Mouse (Mus musculus) neural tube, embryonic 15.5 days (tissue): Measurements from ENCODE around the gene Pakap. TPM values are rescaled to one million over a fixed set of nuclear protein-coding genes. Genes with fewer than 3 reads are reported as not detected.
A peak's percentile ranks its signal among the peaks of the same experiment; 100 is the strongest.

Experiments used
- ATAC-seq: fragments of 200-750 bp; cut with Nextera tagmentation; 2 replicates; pipeline ENCODE4 v1.8.0; 2017; ENCODE audit warnings: mild to moderate bottlenecking, moderate TSS enrichment, moderate library complexity; ENCODE audit not compliant: low FRiP score
- H3K27ac ChIP-seq: fragments of 300-500 bp; sonication (generic); replicated peaks from 2 replicates; pipeline ENCODE4 v1.5.1; 2015; ENCODE audit warnings: mild to moderate bottlenecking, inconsistent platforms
- H3K27me3 ChIP-seq: fragments of 300-500 bp; sonication (generic); replicated peaks from 2 replicates; pipeline ENCODE4 v1.6.1; 2015; ENCODE audit warnings: inconsistent platforms
- H3K36me3 ChIP-seq: fragments of 300-500 bp; sonication (generic); 2 replicates; pipeline ENCODE4 v1.6.1; 2015; ENCODE audit warnings: inconsistent platforms
- H3K4me1 ChIP-seq: fragments of 300-500 bp; sonication (generic); 2 replicates; pipeline ENCODE4 v1.6.1; 2015; ENCODE audit warnings: inconsistent platforms
- H3K4me2 ChIP-seq: fragments of 300-500 bp; sonication (generic); 2 replicates; pipeline ENCODE4 v1.6.1; 2015; ENCODE audit warnings: inconsistent platforms, mild to moderate bottlenecking, moderate library complexity
- H3K4me3 ChIP-seq: fragments of 300-500 bp; sonication (generic); replicated peaks from 2 replicates; pipeline ENCODE4 v1.5.1; 2015; ENCODE audit warnings: mild to moderate bottlenecking, inconsistent platforms
- H3K9ac ChIP-seq: fragments of 300-500 bp; sonication (generic); replicated peaks from 2 replicates; pipeline ENCODE4 v1.6.1; 2015; ENCODE audit warnings: mild to moderate bottlenecking, inconsistent platforms
- H3K9me3 ChIP-seq: fragments of 300-500 bp; sonication (generic); replicated peaks from 2 replicates; pipeline ENCODE4 v1.6.1; 2016; ENCODE audit warnings: inconsistent platforms
- WGBS: fragments of 180-500 bp; shearing (Covaris S2); methylation state at CpG from one replicate; pipeline ENCODE4 v1.1.7; 2015; ENCODE audit warnings: mixed read lengths; 5-methylcytosine and 5-hydroxymethylcytosine counted together
- polyA plus RNA-seq: library from polyadenylated mRNA; unstranded; fragments of >200 nt; fragmentation: Nextera tagmentation; extraction: Ambion mirVana; gene quantifications from 2 replicates; pipeline ENCODE4 v1.2.1, GENCODE M21; 2015

The Pakap gene
- 10.4 and 15.8 TPM in 2 replicates for polyA plus RNA-seq

DNA sequence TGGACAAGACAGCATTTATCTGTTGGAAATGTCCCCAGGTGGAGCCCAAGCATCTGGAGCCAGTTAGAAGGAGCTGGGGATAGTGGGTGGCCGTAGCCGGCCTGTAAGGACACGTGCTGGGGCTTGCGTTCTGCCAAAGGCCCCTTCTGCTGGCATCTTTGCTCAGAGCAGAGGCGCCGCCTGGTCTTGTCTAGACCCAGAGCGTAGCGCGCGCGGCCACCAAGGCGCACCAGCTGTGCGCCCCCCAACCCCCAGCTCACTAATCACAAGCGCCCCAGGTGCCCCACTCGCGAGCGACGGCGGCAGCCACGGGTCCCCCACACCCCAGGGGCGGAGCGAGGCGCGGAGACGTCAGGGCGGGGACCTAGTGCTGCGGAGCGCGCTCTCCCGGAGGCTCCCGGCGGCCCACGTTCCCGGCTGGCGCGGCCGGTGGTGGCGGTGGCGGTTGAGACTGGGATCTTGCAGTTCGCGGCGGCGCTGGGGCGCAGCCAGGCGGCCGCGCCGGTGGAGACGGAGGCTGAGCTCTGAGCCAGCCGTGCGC is at the start of gene Pakap:
Gene Pakap, plus strand, starts transcription at position 514 of the 541 bp plus-strand sequence.
- peak; percentile 88 for ATAC-seq
- H3K4me3 ChIP-seq = peak within 1 kb of the TSS; percentile 65
- under 1% methylated on average over 28 of the region's 51 CpGs for WGBS
- H3K4me2 ChIP-seq = peak within 1 kb of the TSS; percentile 95
- peak within 1 kb of the TSS; percentile 82 for H3K27ac ChIP-seq
- H3K9ac ChIP-seq = peak within 1 kb of the TSS; percentile 74
- H3K27me3 ChIP-seq = 0 out of 2 replicates have a peak, but pooled peaks cover 6% of the 10 kb centered on the region
- peaks cover 26% of the 10 kb centered on the region for H3K4me1 ChIP-seq
- no peaks in the 10 kb centered on the region for H3K9me3 ChIP-seq
- H3K36me3 ChIP-seq = no peaks in the 10 kb centered on the region

DNA sequence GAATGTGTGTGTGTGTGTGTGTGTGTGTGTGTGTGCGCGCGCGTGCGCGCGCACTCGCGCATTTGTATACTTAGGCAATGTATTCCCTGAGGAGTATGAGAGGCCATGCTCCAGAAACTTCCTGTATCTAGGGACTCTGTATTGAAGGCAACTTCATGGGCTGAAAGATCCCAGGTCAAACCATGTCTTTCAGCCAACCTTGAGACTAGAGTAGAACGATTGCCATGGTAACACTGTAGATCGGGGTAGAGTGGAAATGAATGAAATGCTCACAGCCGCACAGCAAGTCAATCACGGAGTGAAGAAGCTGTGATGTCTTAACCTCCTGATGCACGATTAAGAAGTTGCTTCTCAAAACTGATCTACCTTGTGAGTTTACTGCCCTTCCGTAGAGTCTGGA is 44.5 kb upstream of the Pakap start:
- no peak for ATAC-seq
- Histone ChIP-seq H3K4me1 (no peaks in the 10 kb centered on the region), H3K9me3 (no peaks in the 10 kb centered on the region), H3K4me2 (no peak overlapping the region), H3K36me3 (no peaks in the 10 kb centered on the region), H3K27me3 (no peaks in the 10 kb centered on the region), H3K27ac (no peak overlapping the region), H3K4me3 (no peak overlapping the region), H3K9ac (no peak overlapping the region)
- WGBS = 94% methylated on average over 15 of the region's 15 CpGs

DNA sequence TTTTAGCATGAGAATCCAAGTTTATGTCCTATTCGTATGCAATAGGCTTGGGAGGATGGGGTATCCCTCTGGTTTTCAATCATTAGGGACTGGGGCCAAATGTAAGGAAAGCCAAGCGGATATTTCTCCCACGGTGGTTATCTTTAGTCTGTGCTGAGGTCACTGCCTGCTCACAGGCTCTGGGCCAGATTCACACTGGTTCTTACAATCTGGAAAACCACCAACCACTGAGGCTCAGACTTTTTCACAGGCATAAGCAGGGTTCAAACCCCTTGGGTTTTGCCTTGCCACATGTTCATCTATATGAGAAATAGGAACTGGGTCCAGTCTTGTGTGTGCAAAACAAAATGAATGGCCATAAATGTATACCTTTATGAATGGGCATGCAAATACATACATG is 43.5 kb upstream of the Pakap start:
- H3K4me1 ChIP-seq = no peaks in the 10 kb centered on the region
- no peak overlapping the region for H3K4me3 ChIP-seq
- H3K4me2 ChIP-seq = no peak overlapping the region
- no peak overlapping the region for H3K27ac ChIP-seq
- H3K27me3 ChIP-seq = no peaks in the 10 kb centered on the region
- no peaks in the 10 kb centered on the region for H3K9me3 ChIP-seq
- H3K36me3 ChIP-seq = no peaks in the 10 kb centered on the region
- ATAC-seq = no peak
- WGBS = 75% methylated on average over 3 of the region's 3 CpGs
- H3K9ac ChIP-seq = no peak overlapping the region

DNA sequence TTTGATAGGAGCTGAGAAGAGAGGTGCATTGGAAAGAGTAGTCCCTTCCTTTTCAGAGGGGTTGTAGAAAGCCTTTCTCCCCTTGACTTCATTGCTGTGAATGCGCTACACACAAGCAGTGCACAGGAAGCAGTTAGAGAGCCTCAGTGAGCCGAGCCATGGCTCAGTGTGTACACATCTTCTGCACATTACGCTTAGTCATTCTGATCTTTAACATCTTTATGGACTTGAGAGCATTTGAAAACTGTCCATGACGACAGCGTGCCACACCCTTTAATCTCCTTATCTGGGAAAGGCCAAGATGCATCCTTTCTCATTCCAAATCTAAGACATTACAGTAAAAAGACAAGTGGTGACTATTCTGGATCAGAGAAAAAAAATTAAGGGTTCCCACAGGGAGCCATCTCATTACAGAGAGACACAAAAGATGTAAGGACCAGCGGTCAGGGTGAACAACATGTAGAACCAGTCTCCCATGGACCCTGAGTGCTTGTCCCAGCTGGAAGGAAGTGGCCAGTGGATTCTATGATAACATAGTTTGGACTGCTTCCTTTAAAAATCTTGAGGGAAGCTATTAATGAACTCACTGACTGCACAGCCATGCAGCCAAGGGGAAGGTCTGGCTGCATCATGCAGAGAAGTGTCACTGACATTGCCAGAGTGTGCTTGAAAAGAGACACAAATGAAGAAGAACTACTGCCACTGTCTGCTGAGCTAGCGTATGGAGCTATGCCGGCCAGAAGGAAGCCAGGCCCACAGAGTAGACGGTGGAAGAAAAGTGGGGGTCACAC is 42.6 kb upstream of the Pakap start:
- no peak overlapping the region for H3K27ac ChIP-seq
- H3K4me2 ChIP-seq = no peak overlapping the region
- H3K4me1 ChIP-seq = no peaks in the 10 kb centered on the region
- H3K9me3 ChIP-seq = no peaks in the 10 kb centered on the region
- 86% methylated on average over 9 of the region's 9 CpGs for WGBS
- ATAC-seq = no peak
- H3K4me3 ChIP-seq = no peak overlapping the region
- H3K9ac ChIP-seq = no peak overlapping the region
- no peaks in the 10 kb centered on the region for H3K36me3 ChIP-seq
- H3K27me3 ChIP-seq = no peaks in the 10 kb centered on the region

DNA sequence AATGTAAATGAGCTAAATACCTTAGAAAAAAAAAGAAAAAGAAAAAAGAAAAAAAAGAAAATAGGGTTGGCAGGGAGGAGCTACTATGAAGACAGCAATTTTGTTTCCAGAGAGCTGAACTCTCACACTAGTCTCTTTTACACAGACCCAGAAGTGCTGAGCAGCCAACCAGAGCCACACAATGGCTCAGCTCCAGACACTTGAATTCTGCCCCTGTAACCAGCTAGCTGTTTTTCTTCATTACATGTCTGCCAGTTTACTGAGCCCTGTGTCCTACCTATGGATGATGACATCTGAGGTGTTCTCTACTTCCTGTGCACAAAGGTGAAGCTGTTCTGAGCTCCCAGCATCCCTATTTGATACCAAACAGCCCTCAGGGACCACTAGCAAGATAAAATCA is 39.7 kb upstream of the Pakap start:
- H3K9ac ChIP-seq = no peak overlapping the region

DNA sequence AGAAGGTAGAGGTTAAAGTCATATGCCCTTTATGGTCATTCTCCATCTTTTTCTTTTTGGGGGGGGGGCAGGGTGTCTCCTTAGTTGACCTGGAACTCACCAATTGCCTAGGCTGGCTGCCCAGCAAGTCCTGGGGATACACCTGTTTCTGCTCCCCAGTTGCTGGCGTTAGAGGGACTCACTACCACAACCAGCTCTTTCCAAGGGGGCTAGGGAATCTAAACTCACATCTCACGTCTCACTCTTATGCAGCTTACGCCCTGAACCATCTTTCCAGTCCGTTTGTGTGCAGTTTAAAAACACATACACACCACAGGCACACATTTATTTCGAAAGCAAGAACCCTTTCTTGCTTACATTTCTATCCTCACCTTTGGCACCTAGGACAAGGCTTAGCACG is 34.3 kb upstream of the Pakap start:
- Histone ChIP-seq H3K27me3 (no peaks in the 10 kb centered on the region), H3K36me3 (no peaks in the 10 kb centered on the region), H3K4me3 (no peak overlapping the region), H3K9ac (no peak overlapping the region), H3K4me1 (no peaks in the 10 kb centered on the region; the same call in 1 of the 2 replicates), H3K27ac (no peak overlapping the region), H3K9me3 (no peaks in the 10 kb centered on the region), H3K4me2 (no peak overlapping the region)
- WGBS = 81% methylated on average over 6 of the region's 6 CpGs
- ATAC-seq = no peak

More for the DNA sequence above, 39.7 kb upstream of the Pakap start:
- Histone ChIP-seq H3K4me2 (no peak overlapping the region), H3K36me3 (no peaks in the 10 kb centered on the region), H3K9me3 (no peaks in the 10 kb centered on the region), H3K4me3 (no peak overlapping the region), H3K27ac (no peak overlapping the region), H3K27me3 (no peaks in the 10 kb centered on the region), H3K4me1 (no peaks in the 10 kb centered on the region)
- ATAC-seq = no peak

DNA sequence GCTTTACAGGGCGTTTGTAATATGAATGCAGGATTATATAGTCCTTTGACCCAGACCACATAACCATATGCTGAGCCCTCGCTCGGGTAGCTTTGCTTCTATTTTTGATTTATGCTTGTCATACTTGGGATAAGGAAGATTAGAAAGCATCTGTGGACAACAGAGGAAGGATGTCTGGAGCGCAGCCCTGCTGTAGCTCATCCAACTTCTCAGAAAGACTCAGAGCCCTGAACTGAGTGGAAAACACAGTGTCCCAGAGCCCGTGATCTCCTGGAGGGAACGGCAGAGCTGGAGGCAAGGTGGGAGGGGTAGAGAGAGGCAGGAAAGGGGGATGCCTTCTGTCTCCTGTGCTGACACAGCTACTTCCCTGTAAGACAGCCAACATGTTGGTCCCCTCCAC is 33.7 kb upstream of the Pakap start:
- no peak overlapping the region for H3K27ac ChIP-seq
- H3K27me3 ChIP-seq = no peaks in the 10 kb centered on the region
- H3K9me3 ChIP-seq = no peaks in the 10 kb centered on the region
- H3K4me1 ChIP-seq = no peaks in the 10 kb centered on the region; the same call in 1 of the 2 replicates
- no peak overlapping the region for H3K9ac ChIP-seq
- ATAC-seq = no peak
- no peaks in the 10 kb centered on the region for H3K36me3 ChIP-seq
- no peak overlapping the region for H3K4me2 ChIP-seq
- 70% methylated on average over 6 of the region's 6 CpGs for WGBS
- no peak overlapping the region for H3K4me3 ChIP-seq

DNA sequence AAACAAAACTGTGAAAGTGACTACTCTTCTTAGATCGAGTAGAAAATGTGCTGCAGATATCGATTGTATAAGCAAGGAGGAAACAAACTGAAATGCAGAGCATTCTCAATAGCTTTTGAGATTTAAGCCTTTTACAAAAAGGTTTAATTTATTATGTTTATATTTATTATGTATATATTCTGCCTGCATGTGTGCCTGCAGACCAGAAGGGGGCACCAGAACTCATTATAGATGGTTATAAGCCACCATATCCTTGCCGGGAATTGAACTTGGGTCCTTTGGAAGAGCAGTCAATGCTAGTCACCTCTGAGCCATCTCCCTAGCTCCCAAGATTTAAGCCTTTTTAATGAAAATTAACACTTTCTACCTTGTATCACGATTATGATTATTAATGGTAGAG is 32.9 kb upstream of the Pakap start:
- Histone ChIP-seq H3K36me3 (no peaks in the 10 kb centered on the region), H3K27ac (no peak overlapping the region), H3K9me3 (no peaks in the 10 kb centered on the region), H3K4me2 (no peak overlapping the region), H3K4me3 (no peak overlapping the region), H3K9ac (no peak overlapping the region), H3K27me3 (no peaks in the 10 kb centered on the region), H3K4me1 (no peaks in the 10 kb centered on the region; the same call in 1 of the 2 replicates)
- ATAC-seq = no peak
- 89% methylated on average over 4 of the region's 4 CpGs for WGBS

DNA sequence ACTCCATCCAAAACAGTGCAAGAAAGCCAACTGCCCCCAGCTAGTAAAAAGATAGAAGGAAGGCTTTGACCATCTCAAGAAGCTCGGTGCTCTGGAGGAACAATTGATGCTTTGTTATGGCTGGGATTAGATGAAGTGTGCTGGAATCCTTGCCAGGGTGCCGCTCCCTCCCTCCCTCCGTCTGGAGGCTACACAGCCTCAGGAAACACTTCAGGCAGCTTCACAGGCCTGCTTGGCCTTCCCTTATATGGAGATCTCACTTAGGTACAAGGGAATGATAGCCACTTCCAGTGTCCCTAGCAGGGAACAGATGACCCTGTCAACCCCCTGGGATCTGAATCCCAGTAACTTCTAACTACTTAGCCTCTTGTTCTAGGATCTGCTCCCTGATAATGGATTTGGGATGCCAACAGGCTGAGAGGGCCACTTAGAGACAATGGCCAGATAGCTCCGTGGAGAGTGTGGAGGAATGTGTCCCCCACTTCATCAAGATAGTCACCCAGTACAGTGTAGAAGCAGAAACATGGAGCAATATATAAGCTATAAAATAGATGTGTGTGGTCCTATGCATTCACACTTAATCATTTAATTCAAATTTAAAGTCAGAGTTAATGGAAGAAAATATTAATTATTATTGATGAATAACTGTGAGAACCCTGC is 29.8 kb upstream of the Pakap start:
- H3K9ac ChIP-seq = no peak overlapping the region
- H3K36me3 ChIP-seq = no peaks in the 10 kb centered on the region
- H3K27ac ChIP-seq = no peak overlapping the region
- WGBS = 37% methylated on average over 4 of the region's 4 CpGs
- ATAC-seq = no peak; the same call in 1 of the 2 replicates
- H3K4me1 ChIP-seq = no peaks in the 10 kb centered on the region; the same call in 1 of the 2 replicates
- H3K4me3 ChIP-seq = no peak overlapping the region
- no peak overlapping the region for H3K4me2 ChIP-seq
- H3K9me3 ChIP-seq = no peaks in the 10 kb centered on the region
- no peaks in the 10 kb centered on the region for H3K27me3 ChIP-seq

DNA sequence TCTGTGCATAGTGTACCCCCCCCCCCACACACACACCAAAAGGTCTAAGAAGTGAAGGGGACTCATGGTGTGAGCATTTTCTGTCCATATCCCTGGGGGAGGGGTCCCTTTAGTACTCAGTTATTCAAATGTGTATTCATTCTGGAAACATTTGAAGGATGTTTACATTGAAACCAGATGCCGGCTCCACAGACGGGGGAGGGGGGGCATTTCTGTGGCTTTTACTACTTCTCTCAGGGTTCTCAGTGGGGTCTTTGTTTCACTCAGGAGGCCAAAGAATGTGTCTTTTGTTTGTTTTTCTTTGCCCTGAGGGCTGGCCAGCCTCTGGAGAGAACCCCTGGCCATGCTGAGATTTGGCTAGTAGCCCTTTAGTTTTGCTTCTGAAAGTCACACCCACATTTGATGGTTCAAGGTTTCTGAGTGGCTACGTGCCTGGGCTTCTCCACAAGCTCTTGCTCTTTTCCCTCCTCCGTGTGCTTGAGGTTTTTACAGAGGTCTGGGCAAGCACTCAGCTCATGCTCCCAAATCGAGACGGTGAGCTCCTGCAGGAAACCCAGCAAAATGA is 24.2 kb upstream of the Pakap start:
- no peaks in the 10 kb centered on the region for H3K9me3 ChIP-seq
- H3K36me3 ChIP-seq = no peaks in the 10 kb centered on the region
- 11% methylated on average over 6 of the region's 6 CpGs for WGBS
- H3K4me1 ChIP-seq = no peaks in the 10 kb centered on the region
- no peak; the same call in 1 of the 2 replicates for ATAC-seq
- H3K4me2 ChIP-seq = no peak overlapping the region; the same call in 1 of the 2 replicates
- H3K4me3 ChIP-seq = no peak overlapping the region
- no peaks in the 10 kb centered on the region for H3K27me3 ChIP-seq
- H3K27ac ChIP-seq = no peak overlapping the region; the same call in 1 of the 2 replicates
- no peak overlapping the region for H3K9ac ChIP-seq

DNA sequence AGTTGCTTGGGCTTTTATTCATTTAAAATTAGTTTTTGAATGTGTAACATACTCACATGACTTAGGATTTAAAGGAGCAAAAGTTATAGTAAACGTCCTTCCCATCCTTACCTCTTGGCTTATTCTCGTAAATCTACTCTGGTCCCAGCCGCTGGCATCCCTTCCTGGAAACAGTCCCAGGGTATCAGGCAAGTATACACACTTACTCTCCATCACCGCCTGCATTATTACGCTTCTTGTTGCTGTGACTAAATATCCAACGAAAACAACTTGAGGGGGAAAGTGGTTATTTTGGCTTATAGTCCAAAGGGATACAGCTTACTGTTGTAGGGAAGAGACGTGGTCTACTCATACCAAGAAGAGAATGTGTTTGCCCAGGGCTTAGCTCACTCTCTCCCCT is 20.2 kb upstream of the Pakap start:
- no peaks in the 10 kb centered on the region for H3K27me3 ChIP-seq
- ATAC-seq = no peak

More for the DNA sequence above, 20.2 kb upstream of the Pakap start:
- WGBS = 79% methylated on average over 7 of the region's 7 CpGs
- Histone ChIP-seq H3K4me2 (no peak overlapping the region), H3K4me3 (no peak overlapping the region), H3K4me1 (no peaks in the 10 kb centered on the region), H3K27ac (no peak overlapping the region), H3K9ac (no peak overlapping the region), H3K9me3 (no peaks in the 10 kb centered on the region), H3K36me3 (no peaks in the 10 kb centered on the region)
